Mouse (Mus musculus): ENCODE measurements around the gene Krt80.

The Krt80 gene

DNA sequence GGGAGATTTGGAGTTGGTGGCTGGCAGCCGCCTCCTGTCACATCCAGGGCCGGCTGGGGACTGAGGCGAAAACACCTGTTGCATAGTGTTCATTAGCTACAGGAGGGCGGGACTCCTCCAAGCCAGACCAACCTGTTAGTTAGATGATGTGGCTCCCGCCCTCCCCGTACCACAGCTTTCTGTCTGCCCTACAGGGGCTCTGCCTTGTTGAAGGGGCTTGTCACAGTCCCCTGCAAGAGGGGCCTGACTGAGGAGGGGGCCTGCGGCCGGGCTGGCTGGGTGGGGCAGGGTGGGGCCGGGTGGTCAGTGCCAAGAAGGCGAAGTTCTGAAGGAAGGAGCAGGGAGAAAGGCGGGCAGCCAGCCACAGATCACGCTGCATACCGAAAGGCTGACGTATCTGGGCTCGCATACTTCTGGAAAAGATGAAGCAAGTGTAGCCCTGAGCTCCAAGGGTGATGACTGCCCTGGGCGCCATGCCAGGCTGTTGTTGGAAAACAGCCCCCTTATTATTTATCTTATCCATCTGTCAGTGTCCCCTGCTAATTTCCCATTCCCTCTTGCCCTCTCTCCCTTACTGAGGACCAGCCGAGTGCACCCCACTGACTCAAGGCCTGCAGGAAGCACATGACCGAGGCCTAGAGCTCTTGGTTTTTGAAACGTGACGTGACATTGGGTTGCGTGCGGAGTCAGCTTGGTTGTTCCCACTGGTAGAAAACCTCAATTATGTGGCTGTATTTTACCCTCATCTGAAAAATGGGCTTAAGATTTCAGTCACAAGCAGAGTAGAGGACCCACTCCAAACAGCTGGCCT lies at the start of gene Krt80:
Gene Krt80 (minus strand): TSS at position 62 of the 811 bp plus-strand sequence.
- no peak for DNase-seq (ENCODE audit: low spot score in 2 of 2)

DNA sequence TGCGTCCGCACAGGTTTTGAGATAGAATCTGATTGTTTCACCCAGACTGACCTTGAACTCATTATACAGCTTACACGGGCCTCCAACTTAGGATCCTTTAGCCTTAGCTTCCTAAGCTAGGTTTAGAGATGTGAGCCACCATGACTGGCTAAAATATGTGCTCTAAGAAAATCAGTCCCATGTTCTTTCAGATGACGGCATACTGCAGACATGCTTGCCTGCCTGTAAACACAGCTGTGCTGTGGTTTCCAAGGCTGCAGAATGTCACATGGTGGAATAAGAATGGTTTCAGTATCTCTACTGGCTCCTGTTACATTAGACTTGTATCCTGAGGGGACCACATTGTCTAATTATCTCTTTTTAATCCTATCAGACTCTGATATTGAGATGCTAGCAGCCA lies 49.0 kb upstream of the Krt80 start:
- no peak for DNase-seq (ENCODE audit: low spot score in 2 of 2)

DNA sequence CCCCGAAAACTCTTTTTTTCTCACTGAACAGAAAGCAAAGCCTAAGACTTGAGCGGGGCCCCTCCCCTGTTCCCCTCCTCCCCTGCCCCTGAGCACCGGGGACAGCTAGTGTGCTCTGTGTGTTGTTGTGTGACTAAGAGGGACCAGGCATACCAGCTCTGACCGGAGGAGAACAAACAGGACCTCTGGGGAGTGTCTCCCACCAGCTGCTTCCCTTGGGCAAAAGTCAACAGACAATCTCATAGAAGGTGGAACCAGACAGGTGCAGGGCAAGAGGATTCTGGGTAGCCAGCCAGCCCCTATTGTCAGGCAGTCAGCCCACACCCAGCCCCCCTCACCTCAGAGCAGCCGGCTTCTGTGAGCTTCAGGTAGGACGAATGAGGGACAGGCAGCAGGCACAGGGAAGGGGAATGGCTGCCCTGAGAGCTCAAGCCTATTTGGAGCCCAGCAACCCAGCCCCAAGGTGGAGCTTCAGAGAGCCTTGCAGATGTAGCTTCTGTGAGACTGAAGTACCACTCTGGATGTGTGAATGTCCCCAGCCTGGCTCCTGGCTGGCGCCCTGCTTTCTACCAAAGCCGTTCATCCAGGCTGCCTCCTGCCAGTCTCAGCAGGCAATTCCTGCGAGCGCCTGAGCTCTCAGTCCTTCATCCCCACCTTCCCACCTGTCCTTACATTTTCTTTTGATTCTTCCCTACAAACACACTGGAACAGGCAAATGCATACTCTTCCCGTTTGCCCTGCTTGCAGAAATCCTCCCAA lies 45.0 kb upstream of the Krt80 start:
- no peak for DNase-seq (ENCODE audit: low spot score in 2 of 2)

- no peak for DNase-seq (ENCODE audit: low spot score in 2 of 2)
Observed at GRCm38 (mm10) chr15:101413916-101414635, 44.1 kb upstream of the Krt80 start.

- DNase-seq (ENCODE audit: low spot score in 2 of 2), result no peak
Observed at GRCm38 (mm10) chr15:101412188-101412587, 42.2 kb upstream of the Krt80 start.

- no peak for DNase-seq (ENCODE audit: low spot score in 2 of 2)
Observed at GRCm38 (mm10) chr15:101410775-101411174, 40.8 kb upstream of the Krt80 start, which contains the start of gene Krt7. Gene Krt7, plus strand, starts transcription at chr15:101411043.

DNA sequence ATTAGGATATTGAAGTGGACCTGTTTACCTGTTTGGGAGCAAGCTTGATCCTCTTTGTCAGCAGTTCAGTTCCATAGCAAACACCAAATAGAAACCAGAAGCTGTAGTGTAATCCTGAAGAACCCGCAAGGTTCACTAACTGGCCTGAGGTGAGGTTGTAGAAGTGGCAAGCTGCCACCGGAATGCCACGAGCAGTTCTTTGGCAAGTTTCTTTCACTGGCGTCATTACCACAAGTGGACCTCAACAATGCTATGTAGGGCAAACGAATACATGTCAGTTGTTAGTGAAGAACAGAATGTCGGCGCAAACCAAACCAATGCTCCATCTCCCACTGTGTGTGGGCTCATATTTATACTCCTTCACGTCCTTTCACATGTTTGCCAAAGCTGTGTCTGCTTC lies 28.3 kb upstream of the Krt80 start:
- DNase-seq (ENCODE audit: low spot score in 2 of 2), result no peak

DNA sequence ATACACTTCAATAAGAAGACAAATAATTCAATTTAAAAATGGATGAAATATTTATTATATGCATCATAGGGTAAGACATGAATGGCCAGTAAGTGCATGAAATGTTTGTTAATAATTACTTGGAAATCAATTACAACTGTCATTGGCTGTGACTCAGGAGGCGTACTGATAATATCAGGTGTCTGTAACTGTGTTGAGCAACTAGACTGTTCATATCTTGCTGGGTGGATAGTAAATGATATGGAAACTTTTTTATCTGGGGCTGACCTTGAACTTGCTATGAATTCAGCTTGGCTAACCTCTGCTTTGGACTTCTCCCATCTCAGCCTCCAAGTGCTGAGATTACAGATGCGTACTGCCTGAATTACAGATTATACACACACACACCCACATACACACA lies 27.7 kb upstream of the Krt80 start:
- DNase-seq (ENCODE audit: low spot score in 2 of 2), result no peak

- DNase-seq (ENCODE audit: low spot score in 2 of 2), result no peak
Observed at GRCm38 (mm10) chr15:101396921-101397320, 27.0 kb upstream of the Krt80 start.

DNA sequence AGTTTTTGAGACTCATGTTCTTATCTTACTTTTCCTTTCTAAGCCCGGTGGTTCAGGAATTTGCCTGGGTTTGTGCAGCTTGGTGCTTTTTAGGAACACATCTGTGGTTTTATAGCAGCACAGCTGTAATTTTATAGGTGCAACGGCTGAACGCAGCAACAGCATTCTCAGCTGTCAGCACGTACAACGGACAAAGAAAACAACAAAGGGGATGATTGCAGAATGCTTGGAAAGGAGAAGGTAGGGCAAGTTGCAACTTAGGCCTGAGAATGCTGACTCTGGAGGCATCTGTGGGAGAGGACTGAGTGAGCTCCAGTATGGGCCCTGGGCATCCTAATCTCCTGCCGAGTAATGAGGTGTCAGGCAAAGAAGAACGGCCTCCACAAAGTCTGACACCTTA lies 26.5 kb upstream of the Krt80 start:
- no peak for DNase-seq (ENCODE audit: low spot score in 2 of 2)

- DNase-seq (ENCODE audit: low spot score in 2 of 2), result no peak
Observed at GRCm38 (mm10) chr15:101394908-101395307, 24.9 kb upstream of the Krt80 start.

GRCm38 (mm10) chr15:101392251-101392650 lies 22.3 kb upstream of the Krt80 start:
- DNase-seq (ENCODE audit: low spot score in 2 of 2), result no peak

GRCm38 (mm10) chr15:101390203-101390602 lies 20.2 kb upstream of the Krt80 start:
- no peak for DNase-seq (ENCODE audit: low spot score in 2 of 2)

GRCm38 (mm10) chr15:101388034-101388541 lies 18.1 kb upstream of the Krt80 start:
- peak in 1 of 2 experiments; percentile 28 for DNase-seq (ENCODE audit: low spot score in 2 of 2)

- no peak for DNase-seq (ENCODE audit: low spot score in 2 of 2)
Observed at GRCm38 (mm10) chr15:101387176-101387575, 17.2 kb upstream of the Krt80 start.

- no peak for DNase-seq (ENCODE audit: low spot score in 2 of 2)
Observed at GRCm38 (mm10) chr15:101385064-101385463, 15.1 kb upstream of the Krt80 start.

DNA sequence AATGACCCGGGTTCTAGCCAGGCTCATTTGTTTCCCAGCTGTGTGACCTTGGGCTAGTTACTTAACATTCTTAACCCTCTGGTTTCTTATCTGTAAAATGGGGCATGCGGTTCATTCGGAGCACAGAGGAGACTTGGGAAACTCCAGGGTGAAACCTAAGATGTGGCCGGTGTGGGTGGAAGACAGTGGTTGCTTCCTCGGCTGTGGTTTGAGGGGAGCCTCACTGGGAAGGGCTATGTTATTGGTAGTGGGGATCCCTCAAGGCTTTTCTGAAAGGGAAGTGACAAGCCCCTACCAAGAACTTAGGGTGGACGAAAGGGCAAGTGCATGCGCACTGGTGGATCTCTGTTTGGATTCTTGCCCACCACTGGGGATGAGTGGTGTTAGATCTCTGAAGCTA lies 14.6 kb upstream of the Krt80 start:
- no peak for DNase-seq (ENCODE audit: low spot score in 2 of 2)

- no peak for DNase-seq (ENCODE audit: low spot score in 2 of 2)
Observed at GRCm38 (mm10) chr15:101382811-101383210, 12.8 kb upstream of the Krt80 start.

DNA sequence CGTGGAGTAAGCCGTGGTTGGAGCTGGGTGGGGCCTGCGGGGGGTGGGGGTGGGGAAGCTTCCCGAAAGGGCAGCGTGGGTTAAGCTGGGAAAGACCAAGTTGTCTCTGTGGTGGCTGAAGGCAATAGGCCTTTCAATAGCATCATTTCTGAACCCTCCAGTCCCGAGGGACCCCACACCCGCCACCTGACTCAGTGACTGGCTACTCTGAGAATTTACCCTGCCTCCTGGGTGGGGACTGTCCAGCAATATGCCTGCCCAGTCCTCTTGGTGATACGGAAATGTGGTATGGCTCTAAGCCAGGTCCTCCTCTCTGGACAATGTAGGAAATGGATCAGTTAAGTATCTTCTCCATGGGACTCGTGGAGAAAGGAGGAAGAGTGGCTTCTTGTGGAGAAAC lies 11.8 kb upstream of the Krt80 start:
- DNase-seq (ENCODE audit: low spot score in 2 of 2), result no peak

GRCm38 (mm10) chr15:101378646-101379045 lies 8.7 kb upstream of the Krt80 start:
- no peak for DNase-seq (ENCODE audit: low spot score in 2 of 2)

- DNase-seq (ENCODE audit: low spot score in 2 of 2), result no peak
Observed at GRCm38 (mm10) chr15:101376776-101377061, 6.8 kb upstream of the Krt80 start.
